Mouse (Mus musculus) erythroblast, embryonic 14.5 days (primary cell): Measurements from ENCODE around the gene Khdrbs2.

Experiments used
- GATA1 ChIP-seq: IDR thresholded peaks from 2 replicates; pipeline ENCODE4 v1.6.1; 2012; ENCODE audit warnings: low read length, inconsistent platforms, mixed read lengths
- TAL1 ChIP-seq: IDR thresholded peaks from 3 replicates; pipeline ENCODE4 v1.6.1; 2012; ENCODE audit warnings: low read length, inconsistent platforms, mixed read lengths

- TF ChIP-seq GATA1 (no peak), TAL1 (no peak)
Observed at GRCm38 (mm10) chr1:32363539-32363938, 191.0 kb downstream of the Khdrbs2 start.
